Mouse (Mus musculus): ENCODE data around the gene Smarca4. TPM values are rescaled to one million over a fixed set of nuclear protein-coding genes. Genes with fewer than 3 reads are reported as not detected.

Gene Smarca4
- polyA plus RNA-seq, 1 experiment from 2014 or later = 76.0 TPM

- Histone ChIP-seq H3K4me1 (replicated peaks) (0 out of 2 replicates have a peak, but pooled peaks cover 3% of the 10 kb centered on the region), H3K9ac (no peak overlapping the region), H3K27me3 (replicated peaks) (no peaks in the 10 kb centered on the region), H3K36me3 (peaks cover 91% of the 10 kb centered on the region), H3K4me3 (no peak overlapping the region), H3K9me3 (replicated peaks) (no peaks in the 10 kb centered on the region), H3K27ac (ENCODE audit: poor library complexity, severe bottlenecking) (no peak overlapping the region), H3K4me2 (no peak overlapping the region)
- 94% methylated on average over 5 of the region's 5 CpGs for WGBS
- ATAC-seq (ENCODE audit: insufficient number of reproducible peaks, low FRiP score) = no peak
These were observed 46.1 kb downstream of the Smarca4 start for GRCm38 (mm10) chr9:21662034-21662433.

GRCm38 (mm10) chr9:21668946-21669345, 53.0 kb downstream of the Smarca4 start:
- WGBS = 87% methylated on average over 7 of the region's 7 CpGs
- H3K4me1 ChIP-seq (replicated peaks) = no peaks in the 10 kb centered on the region
- H3K27ac ChIP-seq (ENCODE audit: poor library complexity, severe bottlenecking) = no peak overlapping the region
- no peaks in the 10 kb centered on the region for H3K9me3 ChIP-seq (replicated peaks)
- H3K4me3 ChIP-seq = no peak overlapping the region
- H3K36me3 ChIP-seq = peaks cover 100% of the 10 kb centered on the region
- ATAC-seq (ENCODE audit: insufficient number of reproducible peaks, low FRiP score) = no peak
- no peak overlapping the region for H3K4me2 ChIP-seq
- no peak overlapping the region for H3K9ac ChIP-seq
- H3K27me3 ChIP-seq (replicated peaks) = no peaks in the 10 kb centered on the region

DNA sequence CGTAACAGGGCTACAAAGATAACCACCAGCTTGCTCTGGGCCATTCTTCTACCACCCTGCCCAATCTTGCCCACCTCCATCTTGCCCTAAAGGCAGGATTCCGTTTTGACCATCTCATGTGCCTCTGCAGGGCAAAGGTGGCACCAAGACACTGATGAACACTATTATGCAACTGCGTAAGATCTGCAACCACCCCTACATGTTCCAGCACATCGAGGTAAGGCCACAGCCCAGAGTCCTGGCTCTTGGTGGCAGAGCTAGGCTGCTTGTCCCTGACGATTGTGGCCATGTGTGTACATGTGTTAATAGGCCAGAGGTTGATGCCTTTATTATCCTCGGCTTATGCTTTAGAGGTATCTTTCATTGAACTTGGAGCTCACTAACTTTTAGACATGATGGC, 54.4 kb downstream of the Smarca4 start:
- WGBS = 89% methylated on average over 6 of the region's 6 CpGs
- Histone ChIP-seq H3K4me1 (replicated peaks) (no peaks in the 10 kb centered on the region), H3K27me3 (replicated peaks) (no peaks in the 10 kb centered on the region), H3K4me3 (no peak overlapping the region), H3K4me2 (no peak overlapping the region), H3K9me3 (replicated peaks) (no peaks in the 10 kb centered on the region), H3K36me3 (peaks cover 100% of the 10 kb centered on the region), H3K27ac (ENCODE audit: poor library complexity, severe bottlenecking) (no peak overlapping the region), H3K9ac (no peak overlapping the region)
- no peak for ATAC-seq (ENCODE audit: insufficient number of reproducible peaks, low FRiP score)

DNA sequence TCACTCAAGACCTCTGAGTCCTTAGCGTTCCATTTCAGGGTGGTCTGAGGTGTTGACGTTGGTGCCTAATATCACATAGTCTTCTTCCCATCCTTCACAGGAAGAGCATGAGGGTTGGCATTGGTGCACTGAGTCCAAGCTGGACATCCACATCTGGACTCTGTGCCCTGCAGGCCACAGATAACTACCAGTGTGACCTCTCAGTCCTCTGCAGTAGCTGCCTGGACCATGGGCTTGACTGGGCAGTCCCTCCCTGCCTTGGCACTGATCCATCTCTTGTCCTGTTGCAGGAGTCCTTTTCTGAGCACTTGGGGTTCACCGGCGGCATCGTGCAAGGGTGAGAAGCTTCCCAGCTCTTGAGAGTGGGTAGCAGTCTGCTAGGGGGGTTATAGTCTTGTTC, 55.8 kb downstream of the Smarca4 start:
- Histone ChIP-seq H3K36me3 (peaks cover 100% of the 10 kb centered on the region), H3K4me3 (no peak overlapping the region), H3K4me2 (no peak overlapping the region), H3K27me3 (replicated peaks) (no peaks in the 10 kb centered on the region), H3K9me3 (replicated peaks) (no peaks in the 10 kb centered on the region), H3K9ac (no peak overlapping the region), H3K4me1 (replicated peaks) (no peaks in the 10 kb centered on the region), H3K27ac (ENCODE audit: poor library complexity, severe bottlenecking) (no peak overlapping the region)
- no peak for ATAC-seq (ENCODE audit: insufficient number of reproducible peaks, low FRiP score)
- 90% methylated on average over 5 of the region's 5 CpGs for WGBS

GRCm38 (mm10) chr9:21677706-21678105, 61.7 kb downstream of the Smarca4 start:
- H3K9ac ChIP-seq = no peak overlapping the region
- peaks cover 96% of the 10 kb centered on the region for H3K36me3 ChIP-seq
- no peak overlapping the region for H3K4me2 ChIP-seq
- H3K9me3 ChIP-seq (replicated peaks) = no peaks in the 10 kb centered on the region
- no peaks in the 10 kb centered on the region for H3K4me1 ChIP-seq (replicated peaks)
- no peak overlapping the region for H3K4me3 ChIP-seq
- no peak for ATAC-seq (ENCODE audit: insufficient number of reproducible peaks, low FRiP score)
- no peaks in the 10 kb centered on the region for H3K27me3 ChIP-seq (replicated peaks)
- 91% methylated on average over 17 of the region's 17 CpGs for WGBS
- H3K27ac ChIP-seq (ENCODE audit: poor library complexity, severe bottlenecking) = no peak overlapping the region

DNA sequence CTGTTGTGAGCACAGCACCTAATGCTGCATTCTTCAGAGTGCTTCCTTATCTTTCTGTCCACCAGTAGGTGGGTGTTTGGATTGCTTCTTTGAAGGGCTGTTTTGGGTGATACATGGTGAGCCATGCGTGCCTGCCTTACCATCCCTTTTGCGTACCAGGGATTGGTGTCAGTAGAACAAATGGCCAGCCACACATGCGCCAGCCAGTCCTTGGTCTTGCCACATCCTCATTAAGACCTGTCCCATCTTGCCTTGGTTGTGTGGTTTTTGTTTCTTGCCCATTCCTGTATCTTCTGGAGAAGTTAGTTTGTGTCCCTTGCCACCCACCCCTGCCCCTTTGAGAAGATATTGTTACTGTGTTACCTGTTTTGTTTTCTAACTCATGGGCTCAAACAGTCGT, 64.5 kb downstream of the Smarca4 start:
- no peak overlapping the region for H3K4me3 ChIP-seq
- H3K9ac ChIP-seq = no peak overlapping the region
- H3K4me1 ChIP-seq (replicated peaks) = no peaks in the 10 kb centered on the region
- no peaks in the 10 kb centered on the region for H3K27me3 ChIP-seq (replicated peaks)
- whole genome bisulfite sequencing = 83% methylated on average over 4 of the region's 4 CpGs
- ATAC-seq (ENCODE audit: insufficient number of reproducible peaks, low FRiP score) = no peak
- H3K27ac ChIP-seq (ENCODE audit: poor library complexity, severe bottlenecking) = no peak overlapping the region
- no peaks in the 10 kb centered on the region for H3K9me3 ChIP-seq (replicated peaks)
- no peak overlapping the region for H3K4me2 ChIP-seq
- H3K36me3 ChIP-seq = peaks cover 96% of the 10 kb centered on the region

GRCm38 (mm10) chr9:21682827-21683226, 66.9 kb downstream of the Smarca4 start:
- 88% methylated on average over 4 of the region's 4 CpGs for WGBS
- Histone ChIP-seq H3K27ac (ENCODE audit: poor library complexity, severe bottlenecking) (no peak overlapping the region), H3K9ac (no peak overlapping the region), H3K27me3 (replicated peaks) (no peaks in the 10 kb centered on the region), H3K4me1 (replicated peaks) (peaks cover 2% of the 10 kb centered on the region), H3K4me2 (no peak overlapping the region), H3K4me3 (no peak overlapping the region), H3K9me3 (replicated peaks) (no peaks in the 10 kb centered on the region), H3K36me3 (peaks cover 96% of the 10 kb centered on the region)
- no peak for ATAC-seq (ENCODE audit: insufficient number of reproducible peaks, low FRiP score)

- Histone ChIP-seq H3K27ac (ENCODE audit: poor library complexity, severe bottlenecking) (no peak overlapping the region), H3K4me3 (no peak overlapping the region), H3K27me3 (replicated peaks) (no peaks in the 10 kb centered on the region), H3K36me3 (peaks cover 94% of the 10 kb centered on the region), H3K9me3 (replicated peaks) (no peaks in the 10 kb centered on the region), H3K9ac (no peak overlapping the region), H3K4me1 (replicated peaks) (peaks cover 11% of the 10 kb centered on the region), H3K4me2 (no peak overlapping the region)
- ATAC-seq (ENCODE audit: insufficient number of reproducible peaks, low FRiP score) = no peak
- WGBS = 80% methylated on average over 3 of the region's 3 CpGs
These were observed 67.9 kb downstream of the Smarca4 start for GRCm38 (mm10) chr9:21683897-21684296.

GRCm38 (mm10) chr9:21688554-21688953, 72.6 kb downstream of the Smarca4 start:
- Histone ChIP-seq H3K4me2 (no peak overlapping the region), H3K9ac (peak overlapping the region; percentile 32; the same call in 1 of the 2 replicates), H3K9me3 (replicated peaks) (no peaks in the 10 kb centered on the region), H3K27me3 (replicated peaks) (no peaks in the 10 kb centered on the region), H3K36me3 (peaks cover 84% of the 10 kb centered on the region), H3K4me3 (no peak overlapping the region), H3K4me1 (replicated peaks) (peaks cover 20% of the 10 kb centered on the region), H3K27ac (ENCODE audit: poor library complexity, severe bottlenecking) (peak overlapping the region; percentile 33; the same call in 1 of the 2 replicates)
- ATAC-seq (ENCODE audit: insufficient number of reproducible peaks, low FRiP score) = no peak; the same call in 1 of the 2 replicates
- WGBS = 47% methylated on average over 7 of the region's 7 CpGs

- H3K9ac ChIP-seq = no peak overlapping the region
- H3K27me3 ChIP-seq (replicated peaks) = no peaks in the 10 kb centered on the region
- H3K27ac ChIP-seq (ENCODE audit: poor library complexity, severe bottlenecking) = no peak overlapping the region; the same call in 1 of the 2 replicates
- H3K36me3 ChIP-seq = peaks cover 83% of the 10 kb centered on the region
- no peak overlapping the region for H3K4me3 ChIP-seq
- no peak overlapping the region for H3K4me2 ChIP-seq
- ATAC-seq (ENCODE audit: insufficient number of reproducible peaks, low FRiP score) = no peak
- H3K4me1 ChIP-seq (replicated peaks) = peaks cover 20% of the 10 kb centered on the region
- H3K9me3 ChIP-seq (replicated peaks) = no peaks in the 10 kb centered on the region
- 77% methylated on average over 3 of the region's 3 CpGs for WGBS
These were observed 74.1 kb downstream of the Smarca4 start for GRCm38 (mm10) chr9:21690031-21690430.

DNA sequence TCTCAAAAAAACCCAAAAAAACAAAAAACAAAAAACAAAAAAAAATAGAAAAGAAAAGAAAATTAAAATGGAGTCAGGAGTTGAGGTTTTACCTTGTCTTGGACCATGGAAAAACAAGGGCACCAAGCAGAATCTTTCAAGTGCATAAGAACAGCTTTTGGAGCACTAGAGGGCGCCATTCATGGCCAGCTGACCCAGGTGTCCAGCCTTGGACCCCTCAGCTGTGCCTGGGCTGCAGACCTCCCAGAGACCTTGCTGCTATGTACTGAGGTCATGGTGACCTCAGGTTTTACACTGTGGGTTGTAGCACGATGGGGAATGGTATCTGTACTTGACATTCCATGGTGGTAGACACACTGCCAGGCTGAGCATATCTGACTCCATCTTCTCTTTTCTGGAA, 75.9 kb downstream of the Smarca4 start:
- H3K36me3 ChIP-seq = peaks cover 80% of the 10 kb centered on the region
- no peaks in the 10 kb centered on the region for H3K27me3 ChIP-seq (replicated peaks)
- no peak overlapping the region for H3K4me2 ChIP-seq
- no peak for ATAC-seq (ENCODE audit: insufficient number of reproducible peaks, low FRiP score)
- WGBS = 40% methylated on average over 2 of the region's 2 CpGs
- H3K9ac ChIP-seq = no peak overlapping the region
- no peak overlapping the region for H3K4me3 ChIP-seq
- H3K4me1 ChIP-seq (replicated peaks) = peaks cover 20% of the 10 kb centered on the region
- no peaks in the 10 kb centered on the region for H3K9me3 ChIP-seq (replicated peaks)
- H3K27ac ChIP-seq (ENCODE audit: poor library complexity, severe bottlenecking) = no peak overlapping the region

- 97% methylated on average over 4 of the region's 4 CpGs for WGBS
These were observed 76.5 kb downstream of the Smarca4 start for GRCm38 (mm10) chr9:21692491-21692890.

More at GRCm38 (mm10) chr9:21692491-21692890, 76.5 kb downstream of the Smarca4 start:
- H3K27me3 ChIP-seq (replicated peaks) = no peaks in the 10 kb centered on the region
- no peak overlapping the region for H3K9ac ChIP-seq
- no peak overlapping the region for H3K4me3 ChIP-seq
- no peaks in the 10 kb centered on the region for H3K9me3 ChIP-seq (replicated peaks)
- no peak overlapping the region for H3K4me2 ChIP-seq
- no peak overlapping the region for H3K27ac ChIP-seq (ENCODE audit: poor library complexity, severe bottlenecking)
- peaks cover 20% of the 10 kb centered on the region for H3K4me1 ChIP-seq (replicated peaks)
- peaks cover 80% of the 10 kb centered on the region for H3K36me3 ChIP-seq
- ATAC-seq (ENCODE audit: insufficient number of reproducible peaks, low FRiP score) = no peak
